Mouse (Mus musculus): ENCODE measurements around the gene Sdf4.

GRCm38 (mm10) chr4:156055173-156055572 lies 62.5 kb downstream of the Sdf4 start:
- TF ChIP-seq CTCF (IDR thresholded peaks at IDR 0.05; ENCODE audit: low read depth) (no peak), EP300 (IDR thresholded peaks at IDR 0.05; ENCODE audit: low read depth) (no peak)
